Mouse (Mus musculus): ENCODE results near the gene Gm14137.
A peak's percentile ranks its signal among the peaks of the same experiment; 100 is the strongest.

Gene Gm14137

GRCm38 (mm10) chr2:119173991-119174651, at the start of gene Gm14137:
Gene Gm14137, plus strand, starts transcription at chr2:119174509.
- DNase-seq (ENCODE audit: low spot score in 2 of 2) = no peak

GRCm38 (mm10) chr2:119136346-119136898, 37.9 kb upstream of the Gm14137 start:
- no peak for DNase-seq (ENCODE audit: low spot score in 2 of 2)

- no peak for DNase-seq (ENCODE audit: low spot score in 2 of 2)
These were observed 29.1 kb upstream of the Gm14137 start for GRCm38 (mm10) chr2:119145199-119145598.

GRCm38 (mm10) chr2:119146435-119146834, 27.9 kb upstream of the Gm14137 start:
- no peak for DNase-seq (ENCODE audit: low spot score in 2 of 2)

- DNase-seq (ENCODE audit: low spot score in 2 of 2) = no peak
These were observed 27.1 kb upstream of the Gm14137 start for GRCm38 (mm10) chr2:119147160-119147678.

GRCm38 (mm10) chr2:119147775-119148174, 26.5 kb upstream of the Gm14137 start:
- peak; percentile 42 to 43 for DNase-seq (ENCODE audit: low spot score in 2 of 2)

- no peak for DNase-seq (ENCODE audit: low spot score in 2 of 2)
These were observed 22.1 kb upstream of the Gm14137 start for GRCm38 (mm10) chr2:119152255-119152654.

GRCm38 (mm10) chr2:119154683-119155082, 19.6 kb upstream of the Gm14137 start:
- DNase-seq (ENCODE audit: low spot score in 2 of 2) = no peak

GRCm38 (mm10) chr2:119155388-119155787, 18.9 kb upstream of the Gm14137 start:
- DNase-seq (ENCODE audit: low spot score in 2 of 2) = no peak

- peak in 1 of 2 experiments; percentile 19 for DNase-seq (ENCODE audit: low spot score in 2 of 2)
These were observed 18.1 kb upstream of the Gm14137 start for GRCm38 (mm10) chr2:119156081-119156680.

- peak; percentile 98 to 99 for DNase-seq (ENCODE audit: low spot score in 2 of 2)
These were observed 17.4 kb upstream of the Gm14137 start, which contains the start of gene Rmdn3 for GRCm38 (mm10) chr2:119156681-119157572. Gene Rmdn3, minus strand, starts transcription at chr2:119157034.

GRCm38 (mm10) chr2:119157836-119158235, 16.5 kb upstream of the Gm14137 start:
- DNase-seq (ENCODE audit: low spot score in 2 of 2) = no peak

GRCm38 (mm10) chr2:119161247-119161646, 13.1 kb upstream of the Gm14137 start:
- no peak for DNase-seq (ENCODE audit: low spot score in 2 of 2)

GRCm38 (mm10) chr2:119163135-119163534, 11.2 kb upstream of the Gm14137 start:
- DNase-seq (ENCODE audit: low spot score in 2 of 2) = no peak

- no peak for DNase-seq (ENCODE audit: low spot score in 2 of 2)
These were observed 10.3 kb upstream of the Gm14137 start for GRCm38 (mm10) chr2:119163999-119164398.

GRCm38 (mm10) chr2:119165401-119165800, 8.9 kb upstream of the Gm14137 start:
- no peak for DNase-seq (ENCODE audit: low spot score in 2 of 2)

GRCm38 (mm10) chr2:119166901-119167865, 7.1 kb upstream of the Gm14137 start, which contains the start of gene Gchfr:
Gene Gchfr, plus strand, starts transcription at chr2:119167773.
- DNase-seq (ENCODE audit: low spot score in 2 of 2) = peak; percentile 25 to 38

GRCm38 (mm10) chr2:119167866-119168256, 6.4 kb upstream of the Gm14137 start:
- DNase-seq (ENCODE audit: low spot score in 2 of 2) = no peak

GRCm38 (mm10) chr2:119170282-119170681, 4.0 kb upstream of the Gm14137 start:
- no peak for DNase-seq (ENCODE audit: low spot score in 2 of 2)

GRCm38 (mm10) chr2:119171574-119171973, 2.7 kb upstream of the Gm14137 start:
- no peak for DNase-seq (ENCODE audit: low spot score in 2 of 2)

- DNase-seq (ENCODE audit: low spot score in 2 of 2) = no peak
These were observed 1.9 kb upstream of the Gm14137 start for GRCm38 (mm10) chr2:119172446-119172845.
